ENCODE assay signal across 20 mouse cellular contexts in the genomic region with DNA sequence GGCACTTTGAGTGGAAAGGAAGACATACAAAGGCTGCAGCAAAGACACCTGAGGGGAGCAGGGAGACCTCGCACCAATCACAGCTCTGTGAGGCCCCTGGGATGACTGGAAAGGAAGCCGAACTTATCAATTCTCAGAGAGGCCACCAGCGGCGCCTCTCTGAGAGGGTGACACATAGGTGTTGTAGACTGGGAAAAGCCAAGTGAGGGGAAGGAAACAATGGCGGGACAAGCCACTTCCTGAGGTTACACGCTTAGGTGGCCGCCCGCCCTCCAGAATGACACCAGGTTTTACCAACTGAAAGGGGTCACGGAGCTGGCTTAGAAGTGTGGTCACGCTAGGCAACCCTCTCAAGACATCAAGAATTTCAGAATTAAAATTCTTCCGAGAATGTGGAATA.
"Had no signal": no experiment of that assay in that cellular context is flagged by ENCODE, and none has a peak within 500 bp of the region (broad histone marks: within the 10 kb centered on the region; RNA-seq: fewer than 3 reads in every experiment).

No protein-coding gene starts in this region.

- ATAC-seq: intestine, embryonic 16.5 days; liver, embryonic 12.5 days had no signal

- H3K27me3 ChIP-seq: limb, embryonic 13.5 days; liver, embryonic 12.5 days; liver, embryonic 15.5 days; lung, embryonic 15.5 days; midbrain, embryonic 12.5 days; neural tube, embryonic 13.5 days had no signal

- H3K4me3 ChIP-seq: limb, embryonic 10.5 days; limb, embryonic 13.5 days; liver, embryonic 12.5 days; liver, embryonic 15.5 days; lung, embryonic 15.5 days; midbrain, embryonic 12.5 days; neural tube, embryonic 13.5 days had no signal

- DNase-seq: kidney, adult 18-20 months; kidney, adult 9 months; kidney, postnatal 14 days; kidney, postnatal 4 days; liver; lung, adult 18-20 months; lung, postnatal 10 days; lung, postnatal 4 days; thymus, adult 2 months; thymus, postnatal 14 days; thymus, postnatal 4 days had no signal

- H3K9ac ChIP-seq: limb, embryonic 13.5 days; liver, embryonic 12.5 days; liver, embryonic 15.5 days; lung, embryonic 15.5 days; midbrain, embryonic 12.5 days; neural tube, embryonic 13.5 days had no signal

- H3K9me3 ChIP-seq: limb, embryonic 10.5 days; limb, embryonic 13.5 days; liver, embryonic 12.5 days; liver, embryonic 15.5 days; lung, embryonic 15.5 days; midbrain, embryonic 12.5 days; neural tube, embryonic 13.5 days had no signal

- H3K4me2 ChIP-seq: limb, embryonic 13.5 days; liver, embryonic 12.5 days; liver, embryonic 15.5 days; lung, embryonic 15.5 days; midbrain, embryonic 12.5 days; neural tube, embryonic 13.5 days had no signal

- H3K4me1 ChIP-seq: limb, embryonic 10.5 days; limb, embryonic 13.5 days; lung, embryonic 15.5 days; midbrain, embryonic 12.5 days had no signal

- H3K27ac ChIP-seq: limb, embryonic 10.5 days; limb, embryonic 13.5 days; liver, embryonic 12.5 days; liver, embryonic 15.5 days; lung, embryonic 15.5 days; midbrain, embryonic 12.5 days; neural tube, embryonic 13.5 days; stomach, postnatal 0 days had no signal
